Comparison of ENCODE assay signal across 24 mouse cellular contexts in the genomic region with DNA sequence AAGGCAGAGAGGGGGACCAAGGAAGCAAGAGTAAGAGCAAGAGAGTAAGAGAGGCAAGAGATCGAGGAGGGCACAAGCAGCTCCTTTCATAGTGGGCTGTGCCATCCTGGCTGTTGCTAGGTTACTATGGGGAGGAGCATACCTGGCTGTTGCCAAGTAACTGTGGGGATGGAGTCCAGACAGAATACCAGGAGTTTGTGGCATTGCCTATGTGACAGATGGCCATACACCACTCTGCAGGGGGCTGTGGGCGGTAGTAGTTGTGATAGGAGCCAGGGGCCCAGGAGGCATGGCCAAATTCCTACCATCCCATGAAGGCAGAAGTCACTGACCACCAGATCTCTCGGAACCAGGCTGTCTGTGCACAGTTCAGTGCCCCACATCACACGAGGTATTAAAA.
DNase-seq lines count a peak whose midpoint lies in the region; ATAC-seq and TF ChIP-seq lines count a peak whose summit lies in the region.
"Had no signal": no experiment of that assay in that cellular context is flagged by ENCODE, and none has a peak within 500 bp of the region (broad histone marks: within the 10 kb centered on the region; RNA-seq: fewer than 3 reads in every experiment).

No protein-coding gene starts in this region.

- H3K4me1 ChIP-seq in hindbrain, embryonic 15.5 days (replicated peaks), result no peaks in the 10 kb centered on the region
- H3K4me1 ChIP-seq in hindbrain, embryonic 10.5 days (replicated peaks), result no peaks in the 10 kb centered on the region
- H3K4me1 ChIP-seq in midbrain, postnatal 0 days (ENCODE audit: insufficient read depth, low read length), result no peaks in the 10 kb centered on the region
- H3K4me1 ChIP-seq in midbrain, embryonic 15.5 days, result no peaks in the 10 kb centered on the region
- H3K4me1 ChIP-seq in neural tube, embryonic 15.5 days, result no peaks in the 10 kb centered on the region
- H3K4me1 ChIP-seq: embryonic facial prominence, embryonic 13.5 days; limb, embryonic 13.5 days; liver, embryonic 13.5 days; neural tube, embryonic 13.5 days had no signal

- H3K9ac ChIP-seq in hindbrain, embryonic 15.5 days, result no peak overlapping the region
- H3K9ac ChIP-seq in midbrain, postnatal 0 days (replicated peaks; ENCODE audit: low read length, poor library complexity, severe bottlenecking), result no peak overlapping the region
- no peak overlapping the region for H3K9ac ChIP-seq in midbrain, embryonic 15.5 days
- H3K9ac ChIP-seq in neural tube, embryonic 15.5 days (replicated peaks), result no peak overlapping the region
- H3K9ac ChIP-seq: embryonic facial prominence, embryonic 13.5 days; heart, embryonic 13.5 days; limb, embryonic 13.5 days; liver, embryonic 13.5 days; lung, embryonic 14.5 days; neural tube, embryonic 13.5 days had no signal

- no peaks in the 10 kb centered on the region for H3K36me3 ChIP-seq in hindbrain, embryonic 15.5 days
- H3K36me3 ChIP-seq in hindbrain, embryonic 10.5 days, result no peaks in the 10 kb centered on the region
- H3K36me3 ChIP-seq in midbrain, postnatal 0 days (ENCODE audit: insufficient read depth, low read length), result no peaks in the 10 kb centered on the region
- H3K36me3 ChIP-seq in midbrain, embryonic 15.5 days (replicated peaks), result no peaks in the 10 kb centered on the region
- H3K36me3 ChIP-seq in neural tube, embryonic 15.5 days, result no peaks in the 10 kb centered on the region
- H3K36me3 ChIP-seq: embryonic facial prominence, embryonic 13.5 days; heart, embryonic 13.5 days; limb, embryonic 13.5 days; liver, embryonic 13.5 days; neural tube, embryonic 13.5 days had no signal

- no peaks in the 10 kb centered on the region for H3K9me3 ChIP-seq in hindbrain, embryonic 15.5 days
- H3K9me3 ChIP-seq in hindbrain, embryonic 10.5 days, result peaks cover 4% of the 10 kb centered on the region
- no peaks in the 10 kb centered on the region for H3K9me3 ChIP-seq in midbrain, postnatal 0 days (ENCODE audit: low read length)
- H3K9me3 ChIP-seq in midbrain, embryonic 15.5 days, result no peaks in the 10 kb centered on the region
- H3K9me3 ChIP-seq in neural tube, embryonic 15.5 days (replicated peaks), result no peaks in the 10 kb centered on the region
- H3K9me3 ChIP-seq: embryonic facial prominence, embryonic 13.5 days; heart, embryonic 13.5 days; limb, embryonic 13.5 days; liver, embryonic 13.5 days; neural tube, embryonic 13.5 days had no signal

- no peaks in the 10 kb centered on the region for H3K27me3 ChIP-seq in hindbrain, embryonic 15.5 days
- H3K27me3 ChIP-seq in hindbrain, embryonic 10.5 days (ENCODE audit: insufficient read depth, poor library complexity, severe bottlenecking), result no peaks in the 10 kb centered on the region
- H3K27me3 ChIP-seq in midbrain, postnatal 0 days (ENCODE audit: insufficient read depth, low read length), result no peaks in the 10 kb centered on the region
- no peaks in the 10 kb centered on the region for H3K27me3 ChIP-seq in midbrain, embryonic 15.5 days (replicated peaks)
- no peaks in the 10 kb centered on the region for H3K27me3 ChIP-seq in neural tube, embryonic 15.5 days (replicated peaks)
- H3K27me3 ChIP-seq: CH12.LX; embryonic facial prominence, embryonic 13.5 days; heart, embryonic 13.5 days; limb, embryonic 13.5 days; liver, embryonic 13.5 days; neural tube, embryonic 13.5 days had no signal

- DNase-seq in hindbrain, embryonic 10.5 days (ENCODE audit: low spot score), result no peak
- peak; percentile 44 for DNase-seq in midbrain, postnatal 0 days (ENCODE audit: low spot score)
- peak; percentile 38 for DNase-seq in cerebellum, adult 8-10 months
- DNase-seq: adrenal gland, postnatal 36 days; gastrocnemius, postnatal 10 days; heart, adult 18-20 months; heart, postnatal 36 days; kidney, adult 2 months; kidney, postnatal 14 days; liver, embryonic 13.5 days; lung, embryonic 14.5 days; lung, postnatal 36 days; spleen, adult 18-20 months; thymus, adult 18-20 months had no signal

- no peak overlapping the region for H3K4me2 ChIP-seq in hindbrain, embryonic 15.5 days
- no peak overlapping the region for H3K4me2 ChIP-seq in midbrain, postnatal 0 days (ENCODE audit: low read depth, low read length, poor library complexity, severe bottlenecking)
- no peak overlapping the region for H3K4me2 ChIP-seq in midbrain, embryonic 15.5 days
- no peak overlapping the region for H3K4me2 ChIP-seq in neural tube, embryonic 15.5 days
- H3K4me2 ChIP-seq: embryonic facial prominence, embryonic 13.5 days; heart, embryonic 13.5 days; limb, embryonic 13.5 days; liver, embryonic 13.5 days; lung, embryonic 14.5 days; neural tube, embryonic 13.5 days had no signal

- no peak overlapping the region for H3K27ac ChIP-seq in hindbrain, embryonic 15.5 days (replicated peaks)
- H3K27ac ChIP-seq in hindbrain, embryonic 10.5 days, result no peak overlapping the region
- H3K27ac ChIP-seq in midbrain, postnatal 0 days (ENCODE audit: low read depth, low read length), result no peak overlapping the region
- no peak overlapping the region for H3K27ac ChIP-seq in midbrain, embryonic 15.5 days
- no peak overlapping the region for H3K27ac ChIP-seq in neural tube, embryonic 15.5 days (replicated peaks)
- H3K27ac ChIP-seq: embryonic facial prominence, embryonic 13.5 days; heart, embryonic 13.5 days; limb, embryonic 13.5 days; liver, embryonic 13.5 days; neural tube, embryonic 13.5 days had no signal

- peak; percentile 66; the same call in 1 of the 2 replicates for ATAC-seq in hindbrain, embryonic 15.5 days (ENCODE audit: low FRiP score, low read depth)
- peak; percentile 68; the same call in 1 of the 2 replicates for ATAC-seq in midbrain, postnatal 0 days (ENCODE audit: low FRiP score)
- no peak for ATAC-seq in midbrain, embryonic 15.5 days (replicated peaks)
- ATAC-seq in granulocyte monocyte progenitor cell, adult 5-6 weeks (replicated peaks; ENCODE audit: poor library complexity, severe bottlenecking), result no peak
- ATAC-seq in neural tube, embryonic 15.5 days (ENCODE audit: low FRiP score), result no peak
- ATAC-seq: inflammation-experienced regulatory T-cells, adult 6 months had no signal

- no peak overlapping the region for H3K4me3 ChIP-seq in hindbrain, embryonic 15.5 days
- H3K4me3 ChIP-seq in hindbrain, embryonic 10.5 days, result no peak overlapping the region
- no peak overlapping the region for H3K4me3 ChIP-seq in midbrain, postnatal 0 days (ENCODE audit: low read depth, low read length)
- H3K4me3 ChIP-seq in midbrain, embryonic 15.5 days, result no peak overlapping the region
- H3K4me3 ChIP-seq in neural tube, embryonic 15.5 days (replicated peaks), result no peak overlapping the region
- H3K4me3 ChIP-seq: embryonic facial prominence, embryonic 13.5 days; heart, embryonic 13.5 days; limb, embryonic 13.5 days; liver, embryonic 13.5 days; neural tube, embryonic 13.5 days had no signal

- no peak for TF ChIP-seq CTCF in midbrain, postnatal 0 days (IDR thresholded peaks at IDR 0.05)

- 60% methylated on average over 4 of the region's 4 CpGs for WGBS in hindbrain, embryonic 15.5 days
- WGBS in hindbrain, embryonic 10.5 days, result 77% methylated on average over 4 of the region's 4 CpGs
- 65% methylated on average over 4 of the region's 4 CpGs for WGBS in midbrain, postnatal 0 days
- 66% methylated on average over 4 of the region's 4 CpGs for WGBS in midbrain, embryonic 15.5 days
- WGBS in neural tube, embryonic 15.5 days, result 66% methylated on average over 4 of the region's 4 CpGs

Comparison
In these comparisons a context has a peak if more than half of its experiments do, and no peak if none do; other contexts are left out.
1. ATAC-seq: peak in hindbrain, embryonic 15.5 days (single experiment) and midbrain, postnatal 0 days (single experiment); none in midbrain, embryonic 15.5 days (single experiment), granulocyte monocyte progenitor cell, adult 5-6 weeks (single experiment) and neural tube, embryonic 15.5 days (single experiment).